Mouse (Mus musculus): ENCODE data around the gene Gm45140.

Gm45140 gene

DNA sequence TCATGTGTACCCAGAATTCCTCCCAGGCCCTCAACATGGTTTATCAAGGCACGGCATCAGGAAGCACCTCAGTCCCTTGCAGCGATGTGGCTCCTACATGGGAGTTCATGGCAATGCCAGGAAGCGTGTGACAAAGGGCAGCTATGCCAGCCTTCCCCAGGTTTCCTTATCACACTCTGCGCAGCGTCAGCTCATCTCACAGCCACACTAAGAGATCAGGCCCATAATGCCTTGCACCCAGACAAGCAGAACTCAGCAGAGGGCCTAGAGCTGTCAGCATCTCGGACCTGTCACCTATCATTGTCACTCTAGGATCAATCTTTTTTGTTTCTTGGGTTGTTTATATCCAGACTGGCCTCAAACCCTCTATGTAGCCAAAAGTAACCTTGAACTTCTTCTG lies 36.0 kb downstream of the Gm45140 start:
- no peak for DNase-seq (ENCODE audit: low read depth, low spot score)

DNA sequence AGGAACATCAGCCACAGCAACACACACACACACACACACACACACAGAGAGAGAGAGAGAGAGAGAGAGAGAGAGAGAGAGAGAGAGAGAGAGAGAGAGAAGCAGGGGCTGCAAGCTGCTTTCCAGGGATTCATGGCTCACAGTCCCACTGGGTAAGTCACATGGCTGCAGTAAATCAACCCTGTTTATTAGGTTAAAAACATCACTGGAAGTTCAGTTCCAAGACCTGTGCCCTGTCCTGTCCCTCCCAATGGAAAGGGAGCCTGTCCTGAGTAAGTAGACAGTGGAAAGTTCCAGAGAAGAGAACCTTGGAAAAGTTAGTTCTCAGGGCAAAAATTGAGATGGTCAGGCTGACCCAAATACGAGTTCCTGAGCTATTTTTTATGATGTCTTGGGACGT lies 38.3 kb downstream of the Gm45140 start:
- no peak for DNase-seq (ENCODE audit: low read depth, low spot score)

DNA sequence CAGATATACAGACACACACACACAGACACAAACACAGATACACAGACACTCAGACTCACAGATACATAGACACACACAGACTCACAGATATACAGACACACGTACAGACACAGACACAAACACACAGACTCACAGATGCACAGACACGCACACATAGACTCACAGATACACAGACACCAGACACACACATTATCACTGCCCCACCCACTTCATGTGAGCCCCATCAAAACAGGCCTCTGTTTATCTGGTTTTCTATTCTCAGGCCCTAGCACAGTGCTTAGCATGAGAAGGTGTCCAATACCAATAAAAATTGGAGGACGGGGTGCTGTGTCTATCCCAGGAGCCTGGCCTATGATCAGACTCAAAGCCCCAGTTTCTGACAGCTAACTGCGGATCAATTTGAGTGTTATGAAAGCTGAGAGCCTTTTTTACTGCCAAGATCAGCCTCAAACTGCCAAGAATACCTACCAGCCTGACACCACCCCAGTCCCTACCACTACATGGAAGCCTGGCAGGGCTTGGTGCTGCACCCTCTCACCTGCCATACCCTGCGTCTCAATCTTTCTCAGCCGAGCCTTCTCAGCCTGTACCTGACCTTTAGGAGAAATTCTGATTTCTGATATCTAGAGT lies 39.2 kb downstream of the Gm45140 start:
- DNase-seq (ENCODE audit: low read depth, low spot score), result no peak

DNA sequence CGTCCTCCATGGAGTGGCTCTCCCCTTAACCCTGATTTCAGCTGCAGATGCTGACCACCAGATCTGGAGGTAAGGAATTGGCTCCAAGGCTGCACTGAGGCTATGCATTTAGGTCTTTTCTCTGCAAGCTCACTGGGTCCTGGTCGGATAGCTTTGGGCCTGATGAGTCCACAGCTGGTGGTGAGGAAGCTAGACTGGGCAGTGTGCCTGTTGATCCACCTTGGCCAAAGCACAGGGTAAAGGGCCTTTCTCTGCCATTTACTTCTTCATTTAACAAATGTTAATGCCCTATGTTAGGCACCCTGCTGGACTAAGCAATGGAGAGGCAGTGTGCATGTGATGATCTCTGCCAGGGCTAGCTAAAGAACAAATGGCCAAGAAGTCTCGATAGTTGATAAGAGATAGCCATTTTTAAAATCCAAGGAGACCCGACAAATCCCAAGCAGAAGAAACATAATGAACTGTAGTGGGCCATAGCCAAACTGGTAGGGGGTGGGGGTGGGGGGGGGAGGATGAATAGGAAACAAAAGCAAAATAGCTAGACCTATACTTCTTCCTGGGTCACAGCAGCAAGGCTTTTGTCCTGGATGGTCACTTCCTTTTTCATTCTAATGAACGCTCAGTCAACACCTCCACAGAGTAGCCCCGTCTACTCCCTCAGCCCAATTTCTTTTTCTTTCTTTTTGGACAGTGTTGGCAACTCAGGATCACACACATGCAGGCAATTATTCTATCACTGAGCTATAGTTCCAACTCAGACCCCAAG lies 40.0 kb downstream of the Gm45140 start:
- DNase-seq (ENCODE audit: low read depth, low spot score), result no peak

DNA sequence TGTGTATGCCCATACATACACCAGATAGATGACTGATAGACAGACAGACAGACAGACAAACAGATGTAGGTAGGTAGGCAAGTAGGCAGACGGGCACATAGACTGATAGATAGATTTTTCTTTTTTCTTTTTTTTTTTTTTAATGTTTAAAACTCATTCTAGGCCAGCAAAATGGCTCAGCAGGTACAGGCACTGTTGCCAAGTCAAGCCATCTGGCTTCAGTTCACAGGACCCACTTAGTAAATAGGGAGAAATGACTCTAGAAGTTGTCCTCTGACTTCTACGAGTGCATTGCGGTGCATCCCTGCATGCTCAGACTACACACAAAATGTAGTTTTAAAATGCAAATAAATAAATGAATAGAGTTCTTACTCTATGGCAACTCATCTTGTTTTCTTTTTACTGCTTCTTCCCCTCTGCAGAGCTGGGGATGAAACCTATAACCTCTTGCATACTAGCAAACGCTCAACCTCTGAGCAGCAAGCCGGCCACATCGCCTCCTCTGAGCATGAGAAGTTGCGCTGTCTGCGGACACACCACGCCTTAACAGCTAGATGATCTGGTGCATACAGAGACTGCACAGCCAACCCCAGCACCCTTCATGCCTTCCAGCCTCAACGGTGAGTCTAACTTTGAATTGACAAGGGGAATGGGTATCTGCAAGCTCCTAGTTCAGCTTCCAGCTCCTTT lies 41.6 kb downstream of the Gm45140 start:
- DNase-seq (ENCODE audit: low read depth, low spot score), result no peak

DNA sequence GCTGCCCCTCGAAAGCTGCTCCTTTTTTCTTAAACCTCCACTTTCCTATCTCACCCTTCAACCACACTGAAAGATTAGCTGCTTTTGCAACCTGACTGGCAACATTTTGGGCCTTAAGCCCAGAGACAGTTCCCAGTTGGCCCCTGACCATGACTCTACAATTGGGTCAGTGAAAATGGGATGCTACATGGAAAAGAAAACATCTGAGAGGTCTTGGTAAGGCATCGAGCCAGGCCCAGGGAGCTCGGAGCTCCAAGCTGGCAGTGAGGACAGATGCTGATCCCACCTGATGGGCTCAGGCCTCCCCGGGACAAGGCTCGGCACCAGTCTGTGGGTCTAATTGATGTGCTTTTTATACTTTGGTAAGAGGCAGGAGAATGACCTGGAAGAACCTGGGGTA lies 43.8 kb downstream of the Gm45140 start:
- DNase-seq (ENCODE audit: low read depth, low spot score), result no peak

DNA sequence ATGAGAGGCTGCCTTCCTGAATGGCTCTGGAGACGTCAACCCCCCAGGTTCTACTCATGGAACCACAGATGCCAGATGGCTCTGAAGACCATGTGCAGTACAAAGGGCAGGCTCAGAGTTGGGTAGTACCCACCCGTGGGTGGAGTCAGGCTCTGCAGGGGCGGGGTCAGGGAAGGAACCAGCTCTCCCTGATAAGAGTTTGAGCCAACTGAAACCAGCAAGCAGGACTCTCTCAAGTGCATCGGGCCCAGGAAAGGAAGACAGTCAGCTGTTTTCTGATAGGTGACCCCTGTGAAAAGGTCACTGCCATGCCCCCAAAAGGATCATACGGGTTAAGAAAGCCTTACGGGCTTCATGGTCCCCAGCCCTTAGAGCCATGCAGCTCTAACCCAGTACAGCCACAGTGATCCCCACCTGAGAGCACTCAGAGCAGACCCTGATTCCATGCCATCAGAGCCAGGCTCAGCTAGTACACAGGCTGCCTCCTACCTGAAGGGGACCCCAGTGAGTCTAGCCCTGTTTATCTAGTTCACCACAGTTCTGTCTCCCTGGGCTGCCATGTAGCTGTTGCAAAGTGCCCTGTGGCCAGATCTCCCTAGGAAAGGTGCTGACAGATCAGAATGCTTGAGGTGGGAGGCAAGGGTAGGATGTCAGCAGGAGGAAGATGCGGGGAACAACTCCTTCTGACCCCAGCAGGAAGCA lies 44.7 kb downstream of the Gm45140 start:
- no peak for DNase-seq (ENCODE audit: low read depth, low spot score)

DNA sequence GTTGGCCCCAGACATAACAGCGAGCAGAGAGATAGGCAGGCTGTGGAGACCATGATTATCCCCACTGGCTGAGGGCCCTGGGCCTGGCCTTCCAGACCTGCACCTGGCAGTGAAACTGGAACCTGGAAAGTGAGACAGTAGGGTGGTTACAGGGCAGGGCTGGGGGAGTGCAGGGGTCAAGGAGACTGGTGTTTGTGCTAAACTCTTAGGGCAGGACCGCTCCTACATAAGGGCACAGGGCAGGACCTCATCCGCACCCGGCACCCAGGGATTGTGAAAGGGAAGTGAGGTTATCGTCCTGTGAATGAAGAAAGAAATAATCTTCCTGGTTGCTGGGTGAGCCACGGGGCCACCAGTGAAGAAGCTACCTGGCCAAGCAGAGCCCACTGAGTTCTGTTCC lies 45.8 kb downstream of the Gm45140 start:
- no peak for DNase-seq (ENCODE audit: low read depth, low spot score)

DNA sequence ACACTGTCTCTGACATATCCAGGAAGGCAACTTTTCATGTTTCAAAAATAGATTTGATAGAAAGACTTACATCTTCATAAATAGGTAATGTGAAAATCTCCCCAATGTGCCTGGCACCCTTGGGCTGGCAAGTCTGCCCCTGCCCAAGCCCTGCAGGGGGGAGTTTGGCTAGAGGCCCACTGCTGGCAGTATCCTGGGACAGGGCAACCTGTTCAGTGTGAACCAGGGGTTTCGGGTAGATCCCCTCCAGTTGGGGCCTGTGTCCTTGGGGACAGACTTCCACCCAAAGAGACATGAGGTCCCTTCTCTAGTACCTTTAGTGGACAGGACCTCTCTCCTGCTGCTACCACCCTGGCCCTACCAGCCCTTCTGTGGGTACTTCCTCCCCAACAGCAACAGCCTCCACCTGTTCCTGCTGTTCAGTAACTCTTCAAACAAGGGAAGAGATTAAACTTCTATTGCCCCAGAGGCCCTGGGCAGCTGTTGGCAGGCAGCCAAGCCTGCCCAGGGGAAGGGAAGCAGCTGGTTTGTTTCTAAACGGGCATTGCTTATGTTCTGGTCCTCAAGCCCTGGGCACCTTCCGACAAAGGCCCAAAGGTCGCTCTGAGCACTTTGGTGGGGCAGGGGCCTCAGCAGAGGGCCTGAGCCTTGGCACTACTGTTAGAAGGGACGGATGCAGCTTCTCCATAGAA lies 46.6 kb downstream of the Gm45140 start:
- peak; percentile 13 for DNase-seq (ENCODE audit: low read depth, low spot score)

DNA sequence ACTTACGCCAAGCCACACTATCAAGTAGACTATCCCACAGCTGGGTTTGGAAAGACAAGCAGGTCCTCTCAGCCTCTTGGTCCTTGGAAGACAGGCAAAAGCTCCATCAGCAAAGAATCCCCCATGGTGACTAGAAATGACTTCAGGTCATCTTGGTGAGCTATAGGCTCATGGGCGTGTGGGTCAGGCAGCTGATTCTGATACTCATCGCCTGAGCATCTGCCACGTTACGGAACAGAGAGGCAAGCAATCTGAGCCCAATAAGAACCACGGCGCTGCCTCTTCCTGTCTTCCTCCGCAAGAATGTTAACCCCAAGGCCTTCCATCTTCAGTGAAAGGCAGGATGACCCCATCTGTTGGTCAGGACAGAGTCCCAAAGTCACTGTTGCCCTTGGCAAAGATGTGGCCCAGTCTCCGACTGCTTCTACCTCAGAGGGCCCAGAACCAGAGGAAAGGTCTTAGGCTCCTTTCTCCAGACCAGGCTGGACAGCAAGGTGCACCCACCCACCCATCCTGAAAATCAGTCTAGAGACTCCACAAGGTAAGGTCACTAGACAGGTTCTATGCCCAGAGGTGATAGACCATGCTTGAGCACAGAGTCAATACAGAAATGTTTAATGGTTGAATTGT lies 47.2 kb downstream of the Gm45140 start:
- DNase-seq (ENCODE audit: low read depth, low spot score), result no peak

DNA sequence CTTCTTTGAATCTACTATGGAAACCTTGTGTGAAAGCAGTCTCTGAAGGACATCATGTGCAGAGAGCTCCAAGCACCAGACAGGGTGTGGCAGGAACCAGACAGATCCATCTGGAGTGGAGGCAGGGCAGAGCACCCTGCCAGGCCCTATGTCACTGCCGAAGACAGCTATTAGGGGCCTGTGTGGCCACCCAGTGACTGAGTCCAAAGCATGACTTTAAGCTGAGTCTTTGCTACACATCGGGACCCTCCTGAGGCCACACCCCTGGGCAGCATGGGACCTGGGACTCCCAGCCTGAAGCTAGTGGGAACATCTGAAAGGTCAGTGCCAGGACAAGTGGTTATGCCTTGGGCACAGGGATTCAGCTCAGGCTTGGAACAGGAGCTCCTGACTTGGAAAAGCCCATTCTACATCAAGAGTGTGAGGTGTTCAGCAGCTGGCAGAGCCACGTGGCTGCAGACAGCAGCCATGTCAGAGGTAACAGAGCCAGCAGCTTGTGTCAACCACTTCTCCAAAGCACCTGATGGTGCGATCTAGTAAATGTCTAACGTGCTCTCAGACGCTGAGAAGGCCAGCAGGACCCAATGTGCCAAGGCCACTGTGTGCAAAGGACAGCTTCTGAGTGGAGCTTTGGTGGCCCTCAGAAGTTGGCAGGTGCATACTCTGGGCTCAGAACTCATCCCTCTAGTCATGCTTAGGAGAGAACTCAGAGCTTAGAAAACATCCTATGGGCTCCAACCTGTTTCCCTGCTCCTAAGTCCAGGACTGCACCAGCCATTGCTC lies 48.3 kb downstream of the Gm45140 start:
- no peak for DNase-seq (ENCODE audit: low read depth, low spot score)

DNA sequence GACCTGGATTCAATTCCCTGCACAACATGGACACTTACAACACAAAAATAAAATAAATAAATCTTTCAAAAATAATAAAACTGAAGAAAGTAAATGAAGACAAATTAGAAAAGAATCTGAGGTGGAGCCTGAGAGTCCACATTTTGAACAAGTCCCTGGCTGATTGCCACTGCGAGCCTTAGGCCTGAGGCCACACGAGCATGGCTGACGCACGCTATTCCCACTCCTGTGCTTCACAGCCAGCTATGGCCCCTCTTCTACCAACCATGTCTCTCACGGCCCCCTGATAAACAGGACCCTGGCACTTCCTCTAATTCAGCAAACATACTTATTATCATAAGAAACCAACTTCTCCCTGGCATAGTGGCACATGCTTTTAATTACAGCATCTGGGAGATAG lies 49.0 kb downstream of the Gm45140 start:
- no peak for DNase-seq (ENCODE audit: low read depth, low spot score)

DNA sequence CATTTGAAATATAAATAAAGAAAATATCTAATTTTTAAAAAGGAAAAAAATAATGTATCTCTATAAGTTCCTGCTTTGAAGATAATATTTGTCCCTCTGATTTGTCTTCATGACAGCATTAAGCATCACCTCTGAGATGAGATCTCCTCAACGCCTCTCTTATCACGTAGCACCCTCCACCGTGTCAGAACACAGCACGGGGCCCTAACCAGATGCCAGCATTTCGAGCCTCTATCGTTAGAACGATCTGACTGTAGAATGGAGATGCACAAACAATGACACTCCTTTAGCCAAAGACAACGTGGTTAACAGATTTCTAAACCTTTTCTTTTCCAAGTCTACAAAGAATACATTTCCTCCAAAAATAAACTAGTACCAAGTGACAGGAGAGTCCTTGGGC lies 51.6 kb downstream of the Gm45140 start:
- DNase-seq (ENCODE audit: low read depth, low spot score), result no peak

DNA sequence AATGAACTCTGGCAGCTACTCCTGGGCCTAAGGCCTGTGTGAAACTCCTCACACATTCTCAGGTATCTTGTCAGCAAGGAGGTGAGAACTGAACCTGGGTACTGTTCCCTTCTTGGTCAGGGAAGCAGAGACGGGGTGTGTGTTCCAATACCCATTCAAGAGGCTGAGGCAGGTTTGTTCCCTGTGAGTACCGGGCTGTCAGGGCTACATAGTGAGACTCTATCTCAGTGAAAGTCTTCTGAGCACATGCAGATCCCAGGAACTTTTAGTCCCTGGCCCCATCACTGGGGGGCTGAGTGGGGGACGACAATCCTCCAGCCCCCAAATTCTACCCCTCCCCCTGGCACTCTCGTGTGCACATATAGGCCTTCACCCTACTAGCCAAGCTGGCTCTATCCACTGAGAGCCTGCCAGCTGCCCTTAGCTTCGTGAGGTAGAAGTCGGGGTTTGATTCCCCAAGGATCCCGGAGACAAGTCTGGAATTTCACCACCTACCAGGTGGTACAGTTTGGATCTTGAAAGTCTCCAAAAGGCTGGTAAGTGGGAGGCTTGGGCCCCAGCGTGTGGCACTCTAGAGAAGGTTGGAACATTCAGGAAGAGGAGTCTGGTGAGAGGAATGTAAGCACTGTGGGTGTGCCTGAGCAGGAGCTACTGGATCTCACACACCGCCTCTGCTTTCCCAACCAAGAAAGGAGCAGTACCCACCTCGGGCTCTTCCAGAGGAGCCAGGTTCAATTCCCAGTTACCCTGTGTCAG lies 54.9 kb downstream of the Gm45140 start:
- DNase-seq (ENCODE audit: low read depth, low spot score), result no peak

DNA sequence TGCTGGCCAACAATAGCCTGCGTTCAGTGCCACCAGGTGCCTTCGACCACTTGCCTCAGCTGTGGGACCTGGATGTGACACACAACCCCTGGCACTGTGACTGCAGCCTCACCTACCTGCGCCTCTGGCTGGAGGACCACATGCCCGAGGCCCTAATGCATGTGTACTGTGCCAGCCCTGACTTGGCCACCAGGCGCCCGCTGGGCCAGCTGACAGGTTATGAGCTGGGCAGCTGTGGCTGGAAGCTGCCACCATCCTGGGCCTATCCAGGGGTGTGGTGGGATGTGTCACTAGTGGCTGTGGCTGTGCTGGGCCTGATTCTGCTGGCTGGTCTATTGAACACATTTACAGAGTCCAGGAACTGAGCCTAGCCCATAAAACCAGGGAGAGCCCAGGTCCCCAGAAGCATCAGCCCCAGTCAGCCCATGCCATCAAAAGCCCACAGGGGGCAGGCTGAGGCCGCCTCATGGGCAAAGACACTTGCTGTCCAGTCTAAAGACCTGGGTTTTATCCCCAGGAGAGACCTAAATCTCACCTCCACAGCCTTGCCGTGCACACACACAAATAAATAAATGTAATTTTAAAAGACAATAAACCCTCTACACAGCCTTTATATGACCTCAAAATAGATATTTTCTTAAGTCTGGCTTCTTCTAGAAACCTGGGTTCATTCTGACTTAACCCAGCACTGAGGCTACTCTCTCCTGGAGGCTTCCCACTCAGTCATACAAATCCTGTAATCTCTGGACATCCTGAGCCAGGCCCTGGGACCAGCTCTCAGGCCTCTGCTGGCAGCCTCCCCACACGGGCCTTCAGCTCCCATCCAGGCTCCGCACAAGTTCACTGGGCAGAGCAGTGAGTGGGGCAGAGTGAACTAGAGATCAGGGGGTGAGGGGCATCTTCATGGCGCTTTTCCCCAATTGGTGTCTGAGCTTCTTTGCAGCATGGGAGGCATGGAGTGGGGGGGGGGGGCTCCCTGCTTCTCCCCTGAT lies 56.1 kb downstream of the Gm45140 start:
- no peak for DNase-seq (ENCODE audit: low read depth, low spot score)

DNA sequence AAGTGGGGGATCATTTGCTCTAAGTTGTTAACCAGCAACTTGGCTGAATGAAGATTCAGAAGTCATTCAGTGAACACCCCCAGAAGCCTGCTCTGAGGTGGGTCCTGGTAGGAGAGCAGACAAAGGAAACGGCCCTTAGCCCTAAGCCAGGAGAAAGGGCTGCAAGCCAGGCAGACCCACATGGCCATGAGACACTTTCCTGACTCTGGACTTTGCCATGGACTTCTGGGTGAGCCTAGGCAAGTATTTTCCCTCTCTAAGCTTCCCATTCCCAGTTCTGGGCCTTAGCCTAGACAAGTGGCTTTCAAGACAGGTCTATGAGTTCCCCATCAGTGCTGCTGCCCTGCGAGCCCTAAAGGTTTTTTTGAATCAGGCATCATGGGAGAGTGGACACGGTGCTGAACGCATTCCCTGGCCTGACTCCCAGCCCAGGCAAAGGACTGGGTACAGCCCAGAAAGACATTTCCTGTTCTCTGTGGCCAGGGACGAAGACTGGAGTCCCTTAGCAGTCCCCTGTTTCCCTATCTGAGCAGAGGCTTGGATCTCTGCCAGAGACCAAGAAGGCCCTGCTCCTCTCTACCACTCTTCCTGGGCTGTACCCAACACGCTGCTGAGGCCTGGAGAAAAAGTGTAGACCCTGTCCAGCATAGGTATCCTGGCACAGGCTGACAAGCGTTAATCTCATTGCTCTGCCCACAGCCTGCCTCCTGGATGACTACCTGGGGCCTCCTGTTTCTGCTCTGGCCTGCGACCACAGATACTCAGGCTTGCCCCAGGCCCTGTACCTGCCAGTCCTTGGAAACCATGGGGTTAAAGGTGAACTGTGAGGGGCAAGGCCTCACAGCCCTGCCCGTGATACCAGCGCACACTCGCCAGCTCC lies 57.1 kb downstream of the Gm45140 start:
- no peak for DNase-seq (ENCODE audit: low read depth, low spot score)

DNA sequence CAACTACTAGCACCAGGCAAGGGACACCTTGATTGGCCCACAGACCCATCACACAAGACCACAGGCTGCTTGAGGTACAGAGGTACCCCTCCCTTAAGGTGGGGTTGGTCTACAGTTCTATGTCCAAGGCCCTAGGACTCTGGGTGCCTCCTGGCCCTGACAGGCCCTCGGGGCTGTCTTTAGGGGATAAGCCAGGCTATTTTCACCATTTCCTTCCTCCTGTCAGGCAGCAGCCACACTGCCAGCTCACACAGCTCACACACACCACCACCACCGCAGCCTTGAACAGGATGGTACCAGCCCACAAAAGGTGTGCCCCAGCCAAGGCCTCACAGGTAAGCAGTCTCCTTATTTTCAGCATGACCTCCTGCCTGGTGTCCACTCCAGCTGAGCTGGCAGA lies 57.8 kb downstream of the Gm45140 start, which contains the start of gene Gp9:
Gp9 (plus strand) TSS at position 231 of the 400 bp plus-strand sequence.
- DNase-seq (ENCODE audit: low read depth, low spot score), result no peak

All from retina, postnatal 7 days (tissue).